Mouse (Mus musculus): ENCODE measurements around the gene Gm15517. TPM values are rescaled to one million over a fixed set of nuclear protein-coding genes. Genes with fewer than 3 reads are reported as not detected.
A peak's percentile ranks its signal among the peaks of the same experiment; 100 is the strongest.

Gm15517 gene
- total and polyA plus RNA-seq, 3 experiments: not detected

- TF ChIP-seq HCFC1 (IDR thresholded peaks at IDR 0.05; ENCODE audit: low read depth, low read length) (peak; percentile 32; the same call in 1 of the 2 replicates), UBTF (IDR thresholded peaks at IDR 0.05; ENCODE audit: borderline replicate concordance, insufficient read depth, low read depth, low read length) (no peak), KAT2A (conservative IDR thresholded peaks at IDR 0.05; ENCODE audit: low read depth, low read length) (no peak), GABPA (IDR thresholded peaks at IDR 0.05; ENCODE audit: low read depth, low read length) (no peak), POLR2AphosphoS2 (IDR thresholded peaks at IDR 0.05; ENCODE audit: low read length) (no peak), RCOR1 (IDR thresholded peaks at IDR 0.05; ENCODE audit: low read depth, low read length) (no peak), MYB (IDR thresholded peaks at IDR 0.05; ENCODE audit: low read depth, low read length) (no peak), RAD21 (IDR thresholded peaks at IDR 0.05; ENCODE audit: low read depth, low read length) (no peak), POLR2A (IDR thresholded peaks at IDR 0.05; ENCODE audit: control insufficient read depth in 1 of 2, insufficient read depth in 1 of 2, low read depth in 1 of 2, low read length in 2 of 2, poor library complexity in 1 of 2) (no peak), ELF1 (IDR thresholded peaks at IDR 0.05; ENCODE audit: low read depth, low read length) (no peak; the same call in 1 of the 2 replicates), SIN3A (IDR thresholded peaks at IDR 0.05; ENCODE audit: low read length) (no peak; the same call in none of the 2 replicates), TBP (IDR thresholded peaks at IDR 0.05; ENCODE audit: low read depth, low read length) (no peak), MAFK (IDR thresholded peaks at IDR 0.05; ENCODE audit: borderline replicate concordance, low read depth, low read length) (no peak), SMC3 (IDR thresholded peaks at IDR 0.05; ENCODE audit: low read depth, low read length) (no peak), MAX (IDR thresholded peaks at IDR 0.05; ENCODE audit: low read length) (peak; percentile 93), ZNF384 (IDR thresholded peaks at IDR 0.05; ENCODE audit: low read depth, low read length) (peak; percentile 92), ZC3H11A (IDR thresholded peaks at IDR 0.05; ENCODE audit: low read depth, low read length) (no peak), MAZ (IDR thresholded peaks at IDR 0.05; ENCODE audit: low read depth, low read length) (no peak), NELFE (IDR thresholded peaks at IDR 0.05; ENCODE audit: low read depth, low read length) (no peak)
These were observed 14.2 kb upstream of the Gm15517 start (continued) for GRCm38 (mm10) chr7:44246984-44247470.

- H3K36me3 ChIP-seq (ENCODE audit: control insufficient read depth in 1 of 2, insufficient read depth in 2 of 2, low read length in 2 of 2): peaks cover 12 to 15% of the 10 kb centered on the region in 2 experiments
- peak overlapping the region; percentile 63 for H3K9ac ChIP-seq (ENCODE audit: control insufficient read depth, low read depth, low read length, poor library complexity, severe bottlenecking)
- no peaks in the 10 kb centered on the region for H3K27me3 ChIP-seq (ENCODE audit: control insufficient read depth in 1 of 2, insufficient read depth in 2 of 2, low read length in 2 of 2)
- peaks cover 0 to 15% of the 10 kb centered on the region in 2 experiments; a peak in 2 of 4 replicates for H3K4me1 ChIP-seq (ENCODE audit: control insufficient read depth in 1 of 2, insufficient read depth in 2 of 2, low read length in 2 of 2)
- peak overlapping the region; percentile 36; the same call in 1 of the 2 replicates for H3K27ac ChIP-seq (ENCODE audit: control insufficient read depth, low read depth, low read length)
- DNase-seq (ENCODE audit: low read depth, low spot score): no peak
- no peak for TF ChIP-seq ELF1 (IDR thresholded peaks at IDR 0.05; ENCODE audit: low read depth, low read length)
- no peak for TF ChIP-seq CHD2 (IDR thresholded peaks at IDR 0.05; ENCODE audit: low read length)
- TF ChIP-seq NELFE (IDR thresholded peaks at IDR 0.05; ENCODE audit: low read depth, low read length): no peak
- no peak for TF ChIP-seq KAT2A (conservative IDR thresholded peaks at IDR 0.05; ENCODE audit: low read depth, low read length)
- TF ChIP-seq CHD1 (IDR thresholded peaks at IDR 0.05; ENCODE audit: low read depth, low read length): no peak
- TF ChIP-seq POLR2A (IDR thresholded peaks at IDR 0.05; ENCODE audit: control insufficient read depth in 1 of 2, insufficient read depth in 1 of 2, low read depth in 1 of 2, low read length in 2 of 2, poor library complexity in 1 of 2): no peak; a peak in 1 of 4 replicates
- TF ChIP-seq CTCF (IDR thresholded peaks at IDR 0.05 in 2 of 3, conservative IDR thresholded peaks at IDR 0.05 in 1 of 3; ENCODE audit: control insufficient read depth in 1 of 3, insufficient read depth in 1 of 3, low read depth in 2 of 3, low read length in 3 of 3, poor library complexity in 1 of 3, severe bottlenecking in 1 of 3): no peak
- no peak for TF ChIP-seq JUND (IDR thresholded peaks at IDR 0.05; ENCODE audit: low read depth, low read length)
- TF ChIP-seq ZNF384 (IDR thresholded peaks at IDR 0.05; ENCODE audit: low read depth, low read length): no peak
- no peak for TF ChIP-seq GABPA (IDR thresholded peaks at IDR 0.05; ENCODE audit: low read depth, low read length)
- TF ChIP-seq RCOR1 (IDR thresholded peaks at IDR 0.05; ENCODE audit: low read depth, low read length): no peak
- TF ChIP-seq MAX (IDR thresholded peaks at IDR 0.05; ENCODE audit: low read length): no peak
- TF ChIP-seq ETS1 (IDR thresholded peaks at IDR 0.05; ENCODE audit: low read depth, low read length): no peak
- TF ChIP-seq MEF2A (IDR thresholded peaks at IDR 0.05; ENCODE audit: extremely low read depth, insufficient replicate concordance, low read depth, low read length, poor library complexity, severe bottlenecking): no peak
- no peak for TF ChIP-seq GATA1 (IDR thresholded peaks at IDR 0.05; ENCODE audit: low read depth, low read length)
- no peak for TF ChIP-seq ZKSCAN1 (IDR thresholded peaks at IDR 0.05; ENCODE audit: low read depth, low read length)
- no peaks in the 10 kb centered on the region for H3K9me3 ChIP-seq (replicated peaks; ENCODE audit: insufficient read depth, low read length)
- H3K79me2 ChIP-seq (ENCODE audit: control insufficient read depth, insufficient read depth, low read length, poor library complexity): peaks cover 27% of the 10 kb centered on the region
- peak overlapping the region; percentile 47 to 67 for H3K4me3 ChIP-seq (ENCODE audit: control insufficient read depth in 1 of 2, insufficient read depth in 1 of 2, low read depth in 2 of 2, low read length in 2 of 2)
These were observed 13.3 kb upstream of the Gm15517 start for GRCm38 (mm10) chr7:44247971-44248370.

All from MEL (cell line).